Mouse (Mus musculus) central nervous system, embryonic 18 days (tissue): ENCODE measurements around the gene Surf4. TPM values are rescaled to one million over a fixed set of nuclear protein-coding genes. Genes with fewer than 3 reads are reported as not detected.

ENCODE experiments used
- polyA plus RNA-seq: library from polyadenylated mRNA; depleted of rRNA; stranded (reverse); fragments of >200 nt; gene quantifications from 2 replicates; pipeline ENCODE4 v1.2.3, GENCODE M21; 2012; rRNA removed

The Surf4 gene
- polyA plus RNA-seq: 79.1 and 80.0 TPM in 2 replicates

DNA sequence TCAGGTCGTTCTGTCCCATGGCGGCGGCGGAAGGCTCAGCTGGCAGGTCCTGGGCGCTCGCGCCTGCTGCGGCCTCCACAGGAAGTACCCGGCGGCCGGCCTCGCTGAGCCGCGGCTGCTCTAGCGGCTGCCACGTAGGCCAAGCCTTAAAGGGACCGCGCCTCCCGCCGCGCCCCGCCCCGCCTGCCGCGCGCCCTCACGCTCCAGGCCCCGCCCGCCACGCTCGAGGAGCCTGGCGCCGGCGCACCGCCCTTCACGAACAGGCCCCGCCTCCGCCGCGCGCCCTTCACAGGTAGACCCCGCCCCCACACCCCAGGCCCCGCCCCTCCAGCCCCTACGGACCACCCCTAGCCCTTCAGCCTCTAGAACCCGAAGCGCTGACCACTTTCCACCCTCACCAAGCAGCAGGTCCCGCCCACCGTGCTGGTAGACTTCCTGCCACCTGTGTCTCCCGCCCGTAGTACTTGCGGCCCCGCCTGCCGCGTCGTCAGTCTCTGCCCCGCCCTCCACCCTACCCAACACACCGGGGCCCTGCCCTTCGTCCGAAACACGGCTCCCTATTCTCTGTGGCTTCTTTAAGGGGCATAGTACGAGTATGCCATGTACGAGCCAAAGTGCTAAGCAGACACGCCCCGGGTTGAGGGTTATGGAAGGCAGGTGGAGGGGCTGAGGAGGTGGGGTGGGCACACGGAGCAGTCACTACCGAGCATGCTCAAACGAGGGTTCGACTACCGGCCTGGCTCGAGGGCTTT is at the start of gene Surf4, which contains the start of gene Stkld1:
TSS of gene Surf4 (minus strand) at position 625 of the 752 bp plus-strand sequence.
TSS of gene Stkld1 (plus strand) at position 744 of the 752 bp plus-strand sequence.

DNA sequence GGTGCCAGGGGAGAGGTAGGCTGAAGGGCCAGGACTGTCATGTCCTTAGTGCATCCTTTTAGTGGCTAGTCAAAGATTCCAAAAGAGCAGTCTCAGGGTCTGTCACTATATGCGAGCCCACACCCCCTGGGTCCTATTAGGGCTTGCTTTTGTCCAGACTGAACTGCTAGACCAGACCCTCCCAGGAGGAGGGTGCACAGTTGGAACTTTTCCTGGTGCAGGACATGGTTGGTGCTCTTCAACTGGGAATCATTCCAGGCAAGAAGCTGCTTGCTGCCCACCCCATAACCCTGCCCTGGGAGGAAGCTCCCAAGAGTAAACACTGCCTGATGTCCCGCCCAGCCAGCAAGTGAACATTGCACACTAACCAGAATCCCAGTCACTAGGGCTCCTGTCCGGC is 39.4 kb upstream of the Surf4 start, which contains the start of gene Adamts13:
TSS of gene Adamts13 (plus strand) at position 301 of the 400 bp plus-strand sequence.

DNA sequence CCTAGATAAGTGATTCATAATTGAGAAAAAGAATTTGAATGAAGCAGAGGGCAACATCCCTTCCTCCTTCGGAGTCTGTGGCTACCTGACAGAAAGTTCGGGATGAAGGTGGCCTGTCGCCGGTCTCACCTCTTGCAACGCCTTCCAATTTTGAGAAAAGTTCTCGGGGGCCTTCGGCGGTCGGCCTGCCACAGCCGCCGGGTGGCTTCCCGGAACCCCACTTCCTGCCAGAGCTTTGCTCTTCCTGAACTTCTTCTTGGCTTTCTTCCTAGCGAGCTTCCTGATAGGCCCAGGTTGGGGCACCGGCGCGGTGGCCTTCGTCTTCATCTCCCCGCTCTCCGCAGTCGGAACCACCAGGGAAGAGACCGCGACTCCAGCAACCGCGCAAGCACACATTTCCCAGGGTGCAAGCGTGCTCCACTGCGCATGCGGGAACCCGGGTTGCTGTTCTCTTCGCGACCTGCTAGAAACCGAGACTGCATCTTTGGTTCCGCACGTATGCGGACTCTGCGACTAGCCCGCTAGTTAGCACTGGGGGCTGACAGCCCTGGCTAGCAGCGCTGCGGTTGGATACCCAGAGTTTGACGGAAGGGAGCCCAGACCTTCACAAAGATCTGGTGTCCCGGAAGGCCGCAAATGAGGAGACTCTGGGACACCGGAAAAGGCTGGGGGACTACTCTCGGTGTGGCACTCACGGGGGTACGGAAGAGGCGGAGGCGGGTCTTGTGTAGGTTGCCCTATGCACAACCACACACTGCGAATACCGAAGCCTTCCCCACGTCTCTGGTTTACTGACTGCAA is 30.4 kb upstream of the Surf4 start, which contains the start of gene Rexo4:
TSS of gene Rexo4 (minus strand) at position 464 of the 801 bp plus-strand sequence.

DNA sequence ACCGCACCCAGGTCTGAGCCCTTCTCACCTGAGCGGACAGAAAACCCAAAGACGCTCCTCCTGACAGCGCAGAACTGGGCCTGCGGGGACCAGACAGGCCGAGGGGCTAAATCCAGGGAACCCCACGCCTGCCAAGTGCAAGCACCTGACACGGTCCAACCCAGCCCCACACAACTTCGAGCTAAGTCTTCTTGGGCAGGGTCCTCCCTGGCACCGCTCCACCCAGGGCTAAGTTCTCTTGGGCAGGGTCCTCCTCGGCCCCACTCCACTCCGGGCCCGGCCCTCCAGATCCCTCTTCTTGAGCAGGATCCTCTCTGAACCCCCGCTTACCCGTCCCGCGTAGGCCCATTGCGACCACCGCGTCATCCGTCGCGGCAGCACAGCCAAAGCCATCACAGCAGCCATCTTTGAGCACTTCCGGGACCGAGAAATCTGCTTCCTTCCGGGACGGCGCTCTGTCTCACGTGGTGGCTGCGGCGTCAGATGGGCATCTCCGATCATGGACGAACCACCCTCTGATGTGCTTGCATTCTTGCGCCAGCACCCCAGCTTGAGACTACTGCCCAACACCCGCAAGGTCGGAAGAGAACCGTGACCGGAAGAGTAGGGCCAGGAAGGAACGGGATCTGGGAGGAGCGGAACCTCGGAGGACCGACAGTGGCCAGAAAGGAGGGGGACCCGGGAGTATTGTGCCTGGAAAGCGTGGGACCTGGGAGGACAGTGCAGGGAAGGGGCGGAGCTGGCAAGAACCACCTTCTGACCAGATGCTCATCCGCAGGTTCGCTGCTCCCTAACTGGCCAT is 17.6 kb downstream of the Surf4 start, which contains the start of the genes Surf2 and Surf1:
TSS of gene Surf2 (plus strand) at position 441 of the 802 bp plus-strand sequence.
TSS of gene Surf1 (minus strand) at position 604 of the 802 bp plus-strand sequence.

DNA sequence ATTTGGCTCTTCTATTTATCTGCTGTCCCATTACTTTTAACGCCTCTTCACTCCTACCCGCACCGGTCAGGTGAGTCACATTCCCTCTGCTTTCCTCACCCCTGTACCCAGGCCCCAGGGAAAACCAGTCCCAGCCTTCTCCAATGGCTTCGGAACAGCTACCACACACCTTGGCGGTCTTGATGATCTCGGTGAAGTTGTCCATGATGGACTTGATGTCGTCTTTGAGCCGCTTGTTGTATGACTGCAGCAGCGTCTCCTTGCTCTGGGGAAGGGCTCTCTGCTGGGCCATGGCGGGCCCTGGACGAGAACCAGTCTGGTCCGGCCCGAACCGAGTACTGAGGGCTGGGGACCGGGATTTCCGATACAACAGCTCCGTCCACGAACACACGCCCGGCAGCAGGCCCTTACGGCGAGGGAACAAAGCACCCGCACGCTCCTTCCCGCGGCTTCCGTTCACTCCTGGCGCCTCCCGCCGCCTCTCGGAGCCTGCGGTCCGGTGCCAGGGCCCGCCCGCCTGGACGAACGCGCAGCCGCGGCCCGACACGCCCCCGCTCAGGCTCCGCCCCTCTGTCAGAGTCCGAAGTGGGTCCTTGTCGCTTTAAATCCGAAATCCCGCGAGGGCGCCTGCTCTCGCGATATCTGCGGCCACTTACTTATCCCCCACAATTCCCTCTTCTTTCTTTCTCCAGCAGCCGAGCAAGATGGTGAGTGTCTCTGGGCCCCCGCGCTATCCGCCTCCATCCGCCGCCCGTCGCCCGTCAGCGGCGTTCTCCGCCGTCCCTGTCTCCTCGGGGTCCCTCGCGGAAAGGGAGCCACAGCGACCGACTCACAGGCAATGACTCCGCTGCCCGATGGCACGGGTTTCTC is 23.4 kb downstream of the Surf4 start, which contains the start of the genes Med22 and Rpl7a:
TSS of gene Med22 (minus strand) at position 554 of the 870 bp plus-strand sequence.
TSS of gene Rpl7a (plus strand) at position 641 of the 870 bp plus-strand sequence.

DNA sequence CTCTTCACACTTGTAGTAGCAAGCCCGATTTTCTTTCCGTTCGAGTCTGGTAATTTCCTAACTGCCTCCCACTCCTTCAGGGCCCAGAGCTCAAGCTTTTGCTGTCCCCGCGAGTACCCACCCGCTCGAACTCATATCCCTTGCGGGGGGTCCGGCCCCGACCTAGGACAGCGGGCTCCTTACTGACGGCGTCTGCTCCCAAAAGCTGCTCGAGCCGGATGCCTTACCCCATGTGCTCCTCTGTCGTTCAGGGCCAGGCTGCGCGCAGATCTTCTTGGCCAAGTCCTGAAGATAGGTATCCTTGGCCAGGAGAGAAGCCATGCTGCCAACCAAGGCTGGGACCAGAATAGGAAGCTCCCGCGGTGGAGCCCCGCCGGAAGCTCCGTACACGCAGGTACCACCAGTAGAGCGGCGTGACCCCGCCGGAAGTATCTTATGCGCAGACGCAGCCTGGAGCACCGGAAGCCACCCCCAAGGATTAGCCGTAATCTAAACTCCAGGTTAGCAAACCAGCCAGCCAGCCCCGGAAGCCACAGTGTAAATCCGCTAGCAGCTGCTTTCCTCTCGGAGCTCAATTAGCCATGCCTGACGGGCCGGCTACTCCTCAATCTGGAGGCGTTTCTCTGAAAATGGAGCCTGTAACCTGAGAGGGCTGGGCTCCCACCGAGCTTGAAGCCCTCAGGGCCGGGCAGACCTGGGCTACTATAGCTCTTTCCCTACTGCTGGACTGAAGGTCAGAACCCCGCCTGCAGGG is 31.1 kb downstream of the Surf4 start, which contains the start of gene Surf6:
TSS of gene Surf6 (minus strand) at position 413 of the 754 bp plus-strand sequence.

Other genes with a start within 250 kb of the Surf4 start
- not detected in 2 replicates for gene Abo, start 68.9 kb downstream of the Surf4 start, polyA plus RNA-seq
- 28.2 and 28.9 TPM in 2 replicates for gene Surf6, start 31.0 kb downstream of the Surf4 start, polyA plus RNA-seq
- 112 and 117 TPM in 2 replicates for gene Med22, start 23.3 kb downstream of the Surf4 start, polyA plus RNA-seq
- gene Rpl7a, start 23.2 kb downstream of the Surf4 start, polyA plus RNA-seq: 1,447 and 1,537 TPM in 2 replicates
- 55.1 and 56.3 TPM in 2 replicates for gene Surf2, start 17.6 kb downstream of the Surf4 start, polyA plus RNA-seq
- 87.0 and 91.3 TPM in 2 replicates for gene Surf1, start 17.4 kb downstream of the Surf4 start, polyA plus RNA-seq
- 0.12 and 0.16 TPM in 2 replicates for gene Stkld1, start 119 bp upstream of the Surf4 start, polyA plus RNA-seq
- gene Rexo4, start 30.5 kb upstream of the Surf4 start, polyA plus RNA-seq: 50.7 and 53.4 TPM in 2 replicates
- 0.21 and 0.44 TPM in 2 replicates for gene Adamts13, start 39.5 kb upstream of the Surf4 start, polyA plus RNA-seq
- gene Cacfd1, start 76.0 kb upstream of the Surf4 start, polyA plus RNA-seq: 80.8 and 83.9 TPM in 2 replicates
- 19.1 and 19.2 TPM in 2 replicates for gene Slc2a6, start 94.1 kb upstream of the Surf4 start, polyA plus RNA-seq
- gene Mymk, start 138.3 kb upstream of the Surf4 start, polyA plus RNA-seq: 0.10 and 1.7 TPM in 2 replicates
- gene Adamtsl2, start 145.5 kb upstream of the Surf4 start, polyA plus RNA-seq: 19.0 and 19.4 TPM in 2 replicates
- 19.3 and 25.3 TPM in 2 replicates for gene Fam163b, start 208.6 kb upstream of the Surf4 start, polyA plus RNA-seq
- gene Dbh, start 231.3 kb upstream of the Surf4 start, polyA plus RNA-seq: 1.3 and 1.7 TPM in 2 replicates